Mouse (Mus musculus) c-Kit-negative CD71-positive TER-119-positive erythroid progenitor cells, embryonic 14.5 days (primary cell): ENCODE measurements around the gene Mfn2.

Experiments used
- DNase-seq: peaks from one replicate; pipeline ENCODE4 v3.0.0-alpha.2; 2013; ENCODE audit warnings: low read depth, low spot score

Gene Mfn2

DNA sequence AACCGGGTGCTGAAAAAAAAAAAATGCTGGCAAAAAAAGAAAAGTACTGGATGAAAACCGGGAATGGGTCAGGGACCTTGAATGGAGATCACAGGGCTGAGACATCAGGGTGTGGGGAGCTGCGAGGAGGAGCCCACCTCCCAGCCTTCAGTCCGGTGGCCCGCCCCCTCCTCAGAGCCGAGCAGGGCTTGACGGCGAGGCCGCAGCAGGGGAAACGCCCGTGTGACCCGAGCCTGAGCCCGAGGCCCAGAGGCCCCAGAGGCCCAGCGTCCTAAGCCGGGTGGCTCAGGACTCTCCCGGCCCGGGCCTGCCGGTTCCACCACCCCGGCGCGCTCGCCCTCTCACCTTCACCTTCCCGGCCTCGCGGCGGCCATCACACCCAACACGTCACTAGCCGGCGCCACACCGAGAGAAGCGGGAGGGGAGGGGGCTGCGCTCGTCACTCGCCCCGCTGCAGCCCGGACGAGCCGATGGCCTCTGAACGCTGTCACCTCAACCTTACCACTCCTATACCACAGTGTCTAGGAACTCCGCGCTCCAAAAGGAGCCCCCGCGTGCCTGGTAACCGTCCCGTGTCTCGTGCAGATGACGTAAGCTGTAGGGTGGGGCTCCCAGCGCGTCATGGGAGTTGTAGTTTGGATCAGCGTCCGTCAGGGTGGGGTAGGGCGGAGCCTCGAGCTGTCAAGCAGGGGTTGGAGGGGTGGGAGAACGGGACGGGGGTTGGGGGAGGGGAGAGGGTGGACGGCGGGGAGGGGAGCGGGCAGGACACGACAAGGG is at the start of gene Mfn2:
Mfn2 (minus strand) TSS at position 392 of the 777 bp plus-strand sequence.
- peak; percentile 83 for DNase-seq

DNA sequence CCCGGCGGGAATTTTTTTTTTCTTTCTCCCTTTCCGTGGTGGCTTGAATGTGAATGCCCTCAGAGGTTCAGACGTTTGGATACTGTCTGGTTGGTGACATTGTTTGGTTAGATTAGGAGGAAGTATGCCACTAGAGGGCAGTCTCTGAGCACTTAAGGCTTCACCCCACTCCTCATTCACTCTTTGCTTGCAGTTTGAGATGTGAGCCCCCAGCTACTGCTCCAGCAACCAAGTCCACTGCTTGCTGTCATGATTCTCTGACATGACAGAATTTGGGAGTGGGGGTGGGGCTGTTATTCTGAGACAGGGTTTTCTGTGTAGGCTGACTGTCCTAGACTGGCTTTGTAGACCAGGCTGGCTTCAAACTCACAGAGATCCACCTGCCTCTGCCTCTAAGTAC is 49.1 kb upstream of the Mfn2 start:
- no peak for DNase-seq

DNA sequence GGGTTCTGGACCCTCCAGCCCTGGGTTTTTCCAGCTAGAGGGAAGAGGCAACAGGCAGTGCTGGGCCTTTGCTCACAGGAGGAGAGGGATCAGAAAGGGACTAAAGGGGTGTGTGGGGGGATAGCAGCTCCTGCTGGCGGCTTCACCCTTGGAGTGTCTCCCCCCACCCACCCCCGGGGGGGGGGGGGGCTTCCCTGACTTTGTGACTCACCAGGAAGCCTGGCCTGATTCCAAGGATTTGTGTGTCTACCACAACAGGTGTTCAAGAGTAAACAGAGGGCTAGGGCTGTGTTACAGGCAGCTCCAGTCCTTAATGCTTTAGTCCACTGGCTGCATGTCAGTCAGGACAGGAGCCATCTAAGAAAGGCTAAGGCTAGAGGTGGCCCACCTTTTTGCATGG is 43.0 kb upstream of the Mfn2 start:
- DNase-seq, result no peak

DNA sequence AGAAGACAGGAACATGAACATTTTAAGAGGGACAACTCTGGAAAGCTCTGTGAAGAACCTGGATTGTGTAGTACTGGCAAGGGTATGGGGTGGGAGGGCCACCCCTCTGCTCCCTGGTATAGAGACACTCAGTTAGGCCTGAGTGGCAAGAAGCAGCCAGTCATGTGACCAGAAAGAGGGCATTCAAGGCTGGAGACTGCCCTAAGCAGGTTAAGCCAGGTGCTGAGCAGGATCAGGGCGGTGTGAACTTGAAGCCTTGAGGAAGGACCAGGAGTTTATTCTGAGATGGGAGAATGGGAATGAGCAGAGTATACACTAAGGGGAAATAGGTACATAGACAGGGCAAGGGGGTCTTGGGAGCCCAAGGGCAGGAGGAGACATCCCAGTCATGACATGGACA is 38.5 kb upstream of the Mfn2 start:
- DNase-seq, result no peak

DNA sequence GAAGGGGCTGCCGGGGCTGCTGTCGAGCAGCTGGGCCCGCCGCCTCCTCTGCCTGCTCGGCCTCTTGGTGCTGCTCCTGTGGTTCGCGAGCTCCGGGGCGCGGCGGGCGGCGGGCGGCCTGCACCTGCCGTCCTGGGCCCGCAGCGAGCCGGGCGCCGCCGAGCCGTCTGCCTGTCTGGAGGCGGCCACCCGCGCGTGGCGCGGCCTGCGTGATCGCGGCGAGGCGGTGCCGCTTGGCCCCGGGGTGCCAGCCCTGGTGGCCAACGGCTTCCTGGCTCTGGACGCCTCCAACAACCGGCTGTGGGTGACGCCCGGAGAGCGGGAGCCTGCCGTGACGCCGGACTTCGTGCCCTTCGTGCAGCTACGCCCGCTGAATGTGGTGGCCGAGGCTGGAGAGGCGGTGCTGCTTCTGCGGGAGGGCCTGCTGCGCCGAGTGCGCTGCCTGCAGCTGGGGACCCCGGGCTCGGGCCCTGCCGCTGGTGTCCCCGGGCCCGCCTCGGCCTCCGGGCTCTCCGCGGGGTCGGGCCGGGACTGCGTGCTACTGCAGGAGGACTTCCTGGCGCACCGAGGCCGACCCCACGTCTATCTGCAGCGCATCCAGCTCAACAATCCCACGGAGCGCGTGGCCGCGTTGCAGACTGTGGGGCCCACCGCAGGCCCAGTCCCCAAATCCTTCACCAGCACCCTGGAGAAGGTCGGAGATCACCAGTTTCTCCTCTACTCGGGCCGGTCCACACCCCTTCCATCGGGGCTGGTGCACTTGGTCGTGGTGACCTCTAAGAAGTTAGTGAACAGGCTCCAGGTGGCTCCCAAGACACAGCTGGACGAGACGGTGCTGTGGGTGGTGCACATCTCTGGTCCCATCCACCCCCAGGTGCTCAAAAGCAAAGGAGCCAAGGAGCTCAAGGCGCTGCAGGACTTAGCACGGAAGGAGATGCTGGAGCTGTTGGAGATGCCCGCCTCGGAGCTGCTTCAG is 36.8 kb upstream of the Mfn2 start:
- peak; percentile 27 for DNase-seq

DNA sequence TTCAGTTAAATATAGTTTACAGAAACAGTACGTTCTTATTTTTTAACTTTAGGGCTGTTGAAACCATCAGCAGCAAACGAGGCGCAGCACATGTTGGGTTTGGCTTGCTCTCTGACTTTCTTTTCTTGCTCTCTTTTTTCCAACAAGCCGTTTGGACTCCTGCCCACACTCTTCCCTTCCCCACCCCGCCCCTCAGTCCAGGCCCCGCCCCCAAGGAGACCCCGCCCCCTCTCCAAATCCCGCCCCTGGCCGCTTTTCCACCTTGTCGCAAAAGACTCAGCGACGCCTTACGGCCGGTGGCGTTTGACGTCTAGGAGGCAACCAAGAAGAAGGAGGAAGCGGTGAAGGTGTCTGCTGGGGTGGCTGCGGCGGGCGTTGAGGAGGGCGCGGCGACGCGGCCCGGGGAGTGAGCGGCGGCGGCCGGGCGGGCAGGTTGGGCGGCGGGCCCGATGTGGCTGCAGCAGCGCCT is 36.1 kb upstream of the Mfn2 start, which contains the start of gene 2510039O18Rik:
2510039O18Rik (plus strand) TSS at position 320 of the 469 bp plus-strand sequence.
- peak; percentile 72 for DNase-seq

DNA sequence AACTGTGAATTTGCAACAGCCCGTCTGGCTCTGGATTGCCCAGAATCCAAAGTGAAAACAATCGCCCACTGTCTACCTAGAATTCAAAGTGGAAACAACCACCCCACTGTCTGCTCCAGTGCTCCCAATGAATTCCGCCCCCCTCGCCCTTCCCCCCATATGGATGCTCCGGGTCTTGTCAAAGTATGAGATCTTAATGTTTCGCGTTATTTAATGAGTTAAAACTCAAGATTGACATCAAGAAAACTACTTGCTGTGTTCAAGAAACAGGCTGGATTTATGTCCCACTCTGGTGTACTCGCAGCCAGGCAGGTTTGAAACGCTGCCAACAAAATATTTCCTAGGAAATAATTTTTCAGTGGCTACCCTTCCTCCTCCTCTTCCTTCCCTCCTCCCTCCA is 35.6 kb upstream of the Mfn2 start:
- DNase-seq, result no peak

DNA sequence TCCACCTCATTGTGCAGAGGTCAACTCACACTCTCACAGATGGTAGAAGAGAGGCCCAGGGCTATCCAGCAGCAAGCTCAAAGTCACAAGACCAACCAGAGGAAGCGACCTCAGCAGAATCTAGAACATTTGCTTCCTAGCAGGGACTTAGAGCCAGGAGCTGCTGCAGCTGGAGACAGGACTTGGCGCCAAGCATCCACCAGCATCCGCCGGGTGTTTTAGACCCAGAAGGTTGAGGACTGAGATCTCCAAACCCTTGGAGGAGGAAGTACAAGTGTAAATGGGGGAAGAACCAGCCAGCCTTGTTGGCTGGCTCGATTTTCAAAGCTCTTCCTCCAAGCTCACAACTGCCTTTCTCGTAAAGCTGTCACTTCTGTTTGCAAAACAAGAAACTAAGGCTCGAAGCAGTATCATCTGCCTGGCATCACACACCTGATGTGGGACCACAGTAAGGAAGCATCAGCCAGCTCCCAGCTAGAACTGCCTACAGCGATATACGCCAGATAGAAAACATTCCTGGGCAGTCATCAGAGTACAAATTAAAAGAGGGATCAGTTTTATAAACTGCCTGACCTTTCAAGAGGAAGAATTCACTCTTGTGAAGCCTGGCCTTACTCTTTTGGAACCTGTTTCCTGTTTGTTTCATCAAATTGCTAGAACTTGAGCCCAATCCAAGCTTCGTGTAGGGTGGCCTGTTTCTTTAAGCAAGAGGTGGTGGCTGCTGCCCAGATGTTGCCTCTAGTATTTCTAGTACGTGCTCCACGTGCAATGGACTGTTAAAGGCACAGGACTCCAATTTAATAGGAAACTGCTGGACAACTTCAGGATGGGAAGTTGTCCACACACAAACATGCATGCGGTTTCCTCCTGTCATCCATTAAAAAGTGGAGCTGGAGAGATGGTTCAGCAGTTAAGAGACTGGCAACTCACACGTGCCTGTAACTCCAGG is 33.9 kb upstream of the Mfn2 start:
- no peak for DNase-seq

DNA sequence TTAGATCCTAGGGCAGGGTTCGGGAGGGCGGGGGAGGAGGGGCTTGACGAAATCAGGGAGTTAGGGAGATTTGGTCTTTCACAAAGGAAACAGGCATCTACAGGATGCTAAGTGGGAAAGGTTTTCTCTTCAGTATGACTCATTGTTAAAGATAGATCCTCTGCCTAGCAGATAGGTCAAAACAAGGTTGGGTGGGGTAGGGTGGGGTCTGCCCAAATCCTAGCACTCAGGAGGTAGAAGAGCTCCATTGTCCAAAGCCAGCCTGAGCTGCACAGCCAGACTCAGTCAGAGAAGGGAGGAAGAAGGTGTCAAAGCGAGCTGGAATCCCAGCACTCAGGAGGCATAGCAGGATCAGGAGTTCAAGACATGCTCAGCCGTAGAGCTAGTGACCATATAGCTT is 33.0 kb upstream of the Mfn2 start:
- DNase-seq, result no peak

DNA sequence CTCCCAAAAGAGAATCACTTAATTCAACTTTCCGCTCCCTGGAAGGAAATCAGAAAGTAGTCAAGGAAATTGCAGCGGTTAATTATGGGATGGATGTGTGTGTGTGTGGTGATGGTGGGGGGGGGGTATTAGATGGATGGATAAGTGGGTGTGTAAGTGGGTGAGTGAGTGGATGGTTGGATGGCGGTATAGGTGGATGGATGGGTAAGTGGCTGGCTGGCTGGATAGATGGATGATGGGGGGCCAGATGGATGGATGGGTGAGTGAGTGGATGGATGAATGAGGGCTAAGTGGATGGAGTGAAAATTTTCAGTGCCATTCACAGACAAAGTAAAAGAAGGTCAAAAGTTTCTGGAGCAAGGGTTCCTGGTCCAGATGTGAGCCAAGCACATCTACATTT is 32.5 kb upstream of the Mfn2 start:
- no peak for DNase-seq

DNA sequence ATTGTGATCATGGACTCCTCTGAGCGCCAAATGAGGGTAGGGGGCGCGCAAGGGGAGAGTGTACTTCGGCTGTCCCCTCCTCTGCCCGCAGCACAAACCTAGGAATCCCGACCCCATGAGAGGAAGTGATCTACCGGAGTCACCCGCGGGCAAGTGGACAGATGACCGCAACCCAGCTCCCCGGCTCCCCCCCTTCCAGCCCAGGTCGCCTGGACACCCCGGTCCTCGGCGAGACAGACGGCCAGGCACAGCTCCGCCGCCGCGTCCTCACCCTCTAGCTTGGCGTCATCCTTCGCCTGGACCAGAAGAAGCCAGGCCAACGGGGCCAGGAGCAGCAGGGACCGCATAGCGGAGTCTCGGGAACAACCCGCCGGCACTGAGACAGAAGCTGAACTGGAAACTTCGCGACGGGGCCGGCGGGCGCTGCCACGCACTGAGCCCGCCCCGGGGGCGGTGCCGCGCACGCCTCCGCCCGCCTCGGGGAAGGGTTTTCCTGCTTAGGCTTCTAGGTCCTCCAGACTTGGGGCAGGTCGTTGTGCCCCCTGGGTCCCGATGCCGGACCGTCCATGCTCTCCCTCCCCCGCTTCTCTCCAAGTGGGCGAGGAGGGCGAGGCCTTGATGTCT is 31.9 kb upstream of the Mfn2 start, which contains the start of gene Plod1:
Plod1 (minus strand) TSS at position 437 of the 624 bp plus-strand sequence.
- no peak for DNase-seq

DNA sequence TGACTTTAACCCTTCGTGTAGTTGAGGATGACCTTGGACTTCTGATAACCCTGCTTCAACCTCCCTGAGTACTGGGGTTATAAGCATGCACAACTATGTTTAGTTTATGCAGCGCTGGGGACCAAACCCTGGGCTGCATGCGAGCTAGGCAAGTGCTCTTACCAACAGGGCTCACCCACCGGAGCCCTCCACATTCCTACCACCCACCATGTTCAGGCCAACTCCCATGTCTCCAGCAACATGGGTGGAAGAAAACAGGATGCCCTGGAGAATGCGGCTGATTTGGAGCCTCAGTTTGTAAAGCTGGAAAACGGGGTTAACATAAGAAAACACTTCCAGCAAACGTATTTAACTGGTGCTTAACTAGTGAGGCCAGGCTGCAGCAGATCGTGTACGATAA is 31.4 kb upstream of the Mfn2 start:
- DNase-seq, result no peak

DNA sequence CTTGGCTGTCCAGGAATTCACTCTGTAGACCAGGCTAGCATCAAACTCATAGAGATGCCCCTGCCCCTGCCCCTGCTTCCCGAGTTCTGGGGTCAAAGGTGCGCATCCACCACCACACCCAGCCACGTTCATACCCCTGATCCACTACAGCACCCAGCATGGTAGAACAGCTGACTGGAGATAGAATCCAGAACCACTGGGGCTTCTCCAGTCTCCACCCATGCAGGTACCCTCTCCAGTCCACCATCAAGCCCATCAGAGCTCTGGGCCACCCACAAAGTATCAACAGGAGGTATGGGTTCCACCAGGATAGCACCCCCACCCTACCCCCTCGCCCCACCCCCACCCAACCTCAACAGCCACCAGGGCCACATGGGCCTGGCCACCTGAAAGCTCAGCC is 30.1 kb upstream of the Mfn2 start:
- DNase-seq, result no peak

DNA sequence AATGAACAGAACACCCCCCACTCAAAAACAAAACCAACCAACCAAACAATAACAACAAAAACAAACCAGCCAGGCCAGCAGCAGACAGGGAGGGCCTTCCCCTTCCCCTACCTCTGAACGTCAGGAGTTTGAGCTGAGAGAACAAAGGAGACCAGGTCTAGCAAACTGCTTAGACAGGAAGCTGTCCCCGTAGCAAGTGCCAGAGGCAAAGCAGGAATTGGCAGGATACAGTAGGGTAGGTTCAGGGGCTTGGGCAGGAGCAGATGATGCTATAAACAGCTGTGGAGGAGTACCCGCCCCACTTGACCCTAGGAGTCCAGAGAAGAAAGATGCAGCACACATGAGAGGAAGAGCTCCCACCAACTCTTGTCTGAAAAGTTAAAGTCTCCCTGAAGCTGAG is 29.6 kb upstream of the Mfn2 start:
- DNase-seq, result no peak

DNA sequence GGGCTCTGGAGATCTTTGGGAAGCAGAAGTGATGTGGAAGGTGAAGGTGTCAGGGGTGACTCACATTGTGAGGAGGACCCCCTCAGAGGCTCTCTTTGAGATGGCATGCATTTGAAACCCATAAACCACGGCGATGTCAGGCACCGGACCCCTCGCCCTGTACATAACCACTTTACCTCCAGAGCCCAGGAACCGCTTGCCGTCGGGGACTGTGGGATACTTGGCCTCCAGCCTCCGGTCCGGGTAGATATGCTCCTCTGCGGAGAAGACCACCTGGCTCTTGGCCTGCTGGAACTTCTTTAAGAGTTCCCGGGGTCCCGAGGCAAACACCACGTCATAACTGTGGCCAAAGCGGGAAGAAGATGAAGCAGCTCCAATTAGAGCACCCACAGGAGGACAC is 26.4 kb upstream of the Mfn2 start:
- no peak for DNase-seq

DNA sequence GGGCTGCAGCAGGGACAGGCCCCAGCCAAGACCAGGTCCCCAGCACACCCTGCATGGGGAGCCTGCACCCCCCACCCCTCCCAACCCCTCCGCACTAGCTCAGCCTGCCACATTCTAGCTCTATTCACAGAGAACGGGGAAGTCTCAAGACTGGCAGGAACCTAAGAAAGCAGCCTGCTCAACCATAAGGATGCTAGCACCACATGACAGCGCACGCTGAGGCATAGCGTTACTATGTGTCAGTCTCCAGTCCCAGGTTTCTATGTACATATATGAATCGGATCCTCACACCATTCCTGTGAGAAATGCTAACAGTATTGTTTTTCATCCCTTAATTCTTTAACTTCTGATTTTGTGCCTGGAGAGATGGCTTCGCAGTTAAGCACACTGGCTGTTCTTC is 24.0 kb upstream of the Mfn2 start:
- DNase-seq, result no peak

DNA sequence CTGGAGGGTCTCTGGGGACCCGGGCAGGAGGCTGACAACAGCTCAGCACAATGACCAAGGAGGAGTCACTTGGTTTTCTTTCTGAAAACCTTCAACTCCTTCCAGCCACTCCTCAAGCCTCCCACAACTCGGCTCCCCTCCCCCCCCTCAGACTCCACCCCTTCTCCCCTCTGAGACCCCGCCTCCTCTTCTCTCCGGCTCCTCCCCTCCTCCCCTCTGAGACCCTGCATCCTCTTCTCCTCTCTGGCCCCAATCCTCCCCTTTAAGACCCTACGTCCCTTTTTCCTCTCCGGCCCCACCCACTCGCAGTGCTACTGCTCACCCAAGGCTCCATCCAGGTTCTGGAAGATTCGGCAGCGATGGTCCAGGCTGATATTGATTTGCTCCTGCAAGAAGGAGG is 23.6 kb upstream of the Mfn2 start:
- no peak for DNase-seq

DNA sequence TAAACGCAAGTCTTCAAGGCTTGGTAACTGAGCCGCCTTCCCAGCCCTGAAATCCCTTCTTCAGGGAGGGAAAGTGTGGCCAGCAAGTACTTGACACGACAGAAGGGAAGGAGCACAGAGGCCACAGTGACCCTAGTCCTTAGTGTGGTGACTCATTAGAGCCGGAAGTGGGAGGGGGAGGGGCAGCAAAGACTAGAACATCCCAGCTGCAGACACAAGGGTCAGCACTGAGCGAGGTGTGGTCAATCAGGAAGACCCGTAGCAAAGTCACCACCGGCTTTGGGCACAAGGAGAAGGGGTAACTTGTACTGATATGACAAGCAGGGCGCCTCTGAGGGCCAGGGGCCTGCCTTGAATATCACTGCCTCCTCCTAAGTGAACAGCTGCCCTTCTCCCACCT is 23.2 kb upstream of the Mfn2 start:
- no peak for DNase-seq

DNA sequence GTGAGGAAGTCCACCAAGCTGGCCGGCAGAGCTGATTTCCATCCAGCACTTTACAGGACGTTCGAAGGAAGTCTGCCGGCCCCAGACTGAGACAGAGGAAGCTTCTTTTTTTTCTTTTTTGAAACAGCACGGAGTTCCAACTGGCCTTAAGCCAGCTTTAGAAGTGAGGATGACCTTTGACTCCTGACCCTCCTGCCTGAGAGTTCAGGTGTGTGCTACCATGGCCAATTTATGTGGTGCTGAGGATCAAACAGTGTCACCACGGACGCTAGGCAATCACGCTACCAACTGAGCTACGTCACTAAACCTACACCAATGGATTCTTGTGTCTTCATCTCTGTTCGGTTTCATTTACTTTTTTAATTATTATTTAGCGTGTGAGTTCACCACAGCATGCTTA is 17.8 kb upstream of the Mfn2 start:
- DNase-seq, result no peak

DNA sequence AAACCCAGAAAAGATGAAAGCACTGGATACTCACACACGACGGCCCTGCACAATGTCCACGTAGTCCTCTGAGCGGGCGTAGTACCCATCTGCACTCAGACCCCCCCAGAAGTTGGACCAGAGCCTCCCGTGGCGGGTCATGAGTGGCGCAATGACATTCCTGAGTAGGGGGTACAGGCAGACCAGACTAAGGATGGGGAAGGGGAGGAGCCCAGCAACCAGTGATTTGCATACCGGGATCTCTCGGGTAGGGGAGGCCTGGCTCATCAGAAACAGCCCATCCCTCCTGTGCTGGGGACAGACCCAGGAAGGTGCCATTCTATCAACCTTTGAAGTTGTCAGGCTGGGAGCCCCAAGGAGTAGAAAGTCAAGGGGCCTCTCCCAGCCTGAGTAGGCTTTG is 16.5 kb upstream of the Mfn2 start:
- DNase-seq, result no peak
